Mouse (Mus musculus): ENCODE results near the gene Ide. TPM values are rescaled to one million over a fixed set of nuclear protein-coding genes. Genes with fewer than 3 reads are reported as not detected.
A peak's percentile ranks its signal among the peaks of the same experiment; 100 is the strongest.

Gene Ide
- polyA plus RNA-seq, 3 experiments from 2014 or later: 57.4 to 92.1 (median 62.0) TPM

DNA sequence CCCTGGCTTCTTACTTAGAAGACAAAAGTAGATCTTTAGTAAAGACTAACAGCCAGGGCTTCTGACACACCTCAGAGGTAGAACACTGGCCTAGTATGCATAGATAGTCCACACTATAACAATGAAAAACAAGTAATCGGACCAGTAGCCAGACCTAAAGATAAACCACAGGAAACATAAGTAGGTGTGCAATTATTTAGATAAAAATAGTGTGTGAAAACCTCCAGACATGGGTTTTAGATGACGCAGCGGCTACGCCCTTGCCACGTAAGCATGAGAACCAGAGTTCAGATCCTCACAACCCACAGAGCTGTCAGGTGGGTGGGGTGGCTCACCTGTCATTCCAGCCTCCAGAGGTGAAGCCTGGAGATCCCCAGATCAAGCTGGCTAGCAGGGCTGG lies 4.3 kb downstream of the Ide start:
- peak; percentile 73 for ATAC-seq

DNA sequence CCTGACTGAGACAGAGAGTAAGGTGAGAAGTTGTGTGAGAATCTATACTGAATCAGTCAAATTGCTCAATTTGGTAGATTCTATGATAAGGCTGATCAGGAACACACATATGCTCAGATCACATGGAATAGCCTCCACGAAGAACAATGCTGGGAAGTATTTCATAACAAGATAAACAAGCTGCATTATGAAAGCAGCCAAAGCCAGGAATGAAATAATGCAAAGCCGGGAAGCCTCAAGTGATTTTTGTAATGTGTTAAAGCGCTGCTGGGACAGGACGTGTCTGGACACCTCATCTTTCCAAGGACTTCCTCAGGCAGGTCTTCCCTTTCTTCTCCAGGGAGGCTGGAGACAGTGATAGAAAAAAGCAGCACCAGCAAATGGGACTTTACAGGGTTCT lies 4.9 kb downstream of the Ide start:
- no peak for ATAC-seq

DNA sequence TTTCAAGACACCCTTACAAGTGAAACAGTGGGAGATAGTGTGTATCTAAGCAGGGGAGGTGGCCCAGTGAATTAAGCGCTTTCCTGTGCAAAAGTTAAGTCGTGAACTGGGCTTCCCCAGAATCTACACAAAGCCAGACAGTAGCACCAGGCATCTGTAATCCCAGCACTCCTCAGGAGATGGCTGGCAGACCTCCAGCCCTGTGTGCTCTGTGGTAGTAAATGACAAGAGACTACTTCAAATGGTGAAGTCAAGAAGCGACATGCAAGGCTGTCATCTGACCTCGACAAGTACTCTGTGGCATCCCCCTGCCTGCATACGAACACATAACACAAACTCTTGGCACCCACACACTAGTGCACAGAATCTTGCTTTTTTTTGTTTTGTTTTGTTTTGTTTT lies 10.4 kb downstream of the Ide start:
- ATAC-seq: no peak

GRCm38 (mm10) chr19:37323566-37323965 lies 14.1 kb downstream of the Ide start:
- no peak for ATAC-seq

DNA sequence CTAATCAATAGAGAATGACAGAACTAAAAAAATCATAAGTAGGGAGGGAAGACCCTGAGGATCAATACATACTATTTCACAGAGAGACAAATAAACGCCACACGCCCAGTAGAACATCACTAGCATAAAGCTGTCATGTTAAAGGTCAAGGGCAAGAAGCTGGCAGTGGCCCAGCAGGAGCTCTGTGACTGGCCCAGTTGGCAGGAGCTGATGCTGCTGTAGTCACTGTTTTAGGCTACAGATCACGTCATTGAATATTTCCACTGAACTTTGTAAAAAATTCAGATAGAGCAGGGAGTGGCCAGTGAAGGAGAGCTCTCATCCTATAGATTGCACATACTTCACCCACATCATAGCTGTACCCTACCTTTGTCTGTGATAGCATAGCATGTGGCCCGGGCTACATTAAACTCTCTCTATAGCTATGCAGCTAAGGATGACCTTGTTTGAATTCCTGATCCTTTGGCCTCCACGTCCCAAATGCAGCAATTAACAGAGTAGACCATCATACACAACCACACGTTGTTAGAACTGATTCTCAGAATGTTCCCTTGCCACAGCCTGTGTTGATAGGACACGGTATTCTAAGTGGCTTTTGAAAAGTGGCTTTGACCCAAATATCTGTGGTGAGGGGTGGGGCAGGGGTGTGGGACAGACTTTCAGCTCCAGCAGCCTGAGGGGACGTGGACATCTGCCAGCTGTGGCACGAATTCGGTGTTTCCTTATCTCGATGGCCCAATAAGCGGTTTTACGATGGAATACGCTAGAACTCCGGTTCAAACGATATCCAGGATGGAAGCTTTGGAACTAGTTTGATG lies 16.6 kb downstream of the Ide start:
- ATAC-seq: no peak

GRCm38 (mm10) chr19:37317359-37317758 lies 20.3 kb downstream of the Ide start:
- ATAC-seq: no peak

DNA sequence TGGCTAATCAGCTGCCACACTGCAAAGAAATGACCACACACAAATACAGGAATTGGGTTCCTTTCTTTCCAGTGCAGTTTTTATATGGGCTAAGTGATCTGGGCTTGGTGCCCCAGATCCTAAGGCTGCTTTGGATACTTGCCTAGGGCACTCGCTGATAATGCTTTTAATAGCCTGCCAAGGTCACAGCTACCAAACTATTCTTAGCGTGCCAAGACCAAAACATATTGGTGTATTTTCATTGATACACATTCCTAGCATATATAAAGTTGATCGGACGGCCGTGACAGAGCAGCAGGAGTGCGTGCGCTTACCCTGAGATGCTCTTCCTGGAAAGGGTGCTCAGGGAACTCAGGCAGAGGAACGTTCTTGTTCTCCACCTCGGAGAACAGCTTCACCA lies 22.6 kb downstream of the Ide start:
- no peak for ATAC-seq

DNA sequence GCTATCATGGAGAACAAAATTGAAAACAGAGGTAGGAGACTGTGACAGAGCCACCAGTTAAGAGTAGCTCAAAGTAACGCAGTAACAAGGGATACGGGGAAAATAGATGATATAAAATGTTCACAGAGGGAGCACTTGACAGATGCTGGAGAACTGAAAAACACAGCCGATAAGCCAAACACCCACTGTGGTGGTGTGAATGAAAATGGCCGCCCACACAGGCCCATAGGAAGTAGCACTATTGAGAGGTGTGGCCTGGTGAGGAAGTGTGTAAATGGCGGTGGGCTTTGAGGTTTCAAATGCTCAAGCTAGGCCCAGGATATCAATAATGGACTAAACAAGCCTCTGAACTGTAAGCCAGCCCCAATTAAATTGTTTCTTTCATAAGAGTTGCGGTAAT lies 26.2 kb downstream of the Ide start:
- no peak for ATAC-seq

GRCm38 (mm10) chr19:37310133-37310532 lies 27.5 kb downstream of the Ide start:
- ATAC-seq: no peak

- no peak for ATAC-seq
Measured at GRCm38 (mm10) chr19:37308941-37309340, 28.7 kb downstream of the Ide start.

DNA sequence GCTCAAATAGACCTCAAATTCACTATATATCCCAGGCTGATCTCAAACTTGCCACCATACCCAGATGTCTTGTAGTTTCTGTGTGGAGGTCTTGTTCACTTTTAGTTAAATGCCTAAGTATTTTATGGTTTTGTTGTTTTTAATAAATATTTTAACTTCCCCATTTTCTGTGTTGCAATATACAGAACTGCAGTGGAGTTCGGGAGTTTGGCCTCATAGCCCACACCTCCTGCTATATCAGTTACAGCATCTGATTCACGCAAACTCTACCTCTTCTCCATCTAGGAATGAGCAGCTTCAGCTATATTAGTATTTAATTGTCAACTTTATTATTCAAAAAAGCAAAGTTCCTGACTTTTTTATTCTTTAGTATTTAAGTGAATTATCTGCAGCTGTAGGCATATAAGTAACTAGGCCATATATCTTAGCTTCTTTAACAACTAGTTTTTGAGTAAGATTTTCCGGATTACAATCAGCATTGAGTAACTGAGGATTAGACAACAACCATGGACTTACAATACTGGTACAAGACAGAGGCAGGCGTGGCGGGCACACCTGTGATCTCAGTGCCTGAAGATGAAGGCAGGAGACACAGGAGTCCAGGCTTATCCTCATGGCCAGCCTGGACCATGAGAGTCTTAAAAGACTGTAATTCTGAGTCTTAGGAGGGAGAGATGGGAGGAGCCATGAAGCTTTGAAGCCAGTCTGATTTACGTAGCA lies 29.7 kb downstream of the Ide start:
- ATAC-seq: no peak

DNA sequence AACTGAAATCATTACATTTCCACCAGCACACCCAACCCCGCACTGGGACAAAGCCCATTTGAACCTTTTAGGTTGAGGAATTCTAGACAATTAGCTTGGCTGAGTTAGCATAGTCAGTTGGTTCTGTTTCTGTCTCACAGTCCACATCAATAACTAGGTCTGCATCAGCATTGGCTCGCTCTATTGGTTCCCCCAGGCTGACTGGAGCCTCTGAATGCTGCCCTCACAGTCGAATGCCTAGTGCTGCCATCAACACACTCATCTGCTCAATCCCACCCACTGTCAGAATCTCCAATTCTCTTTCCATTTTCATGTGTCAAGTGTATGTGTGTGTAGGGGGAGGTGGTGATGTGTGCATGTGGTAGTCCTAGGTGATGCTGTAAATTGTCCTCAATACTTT lies 31.5 kb downstream of the Ide start:
- no peak for ATAC-seq

- no peak for ATAC-seq
Measured at GRCm38 (mm10) chr19:37304866-37305265, 32.8 kb downstream of the Ide start.

DNA sequence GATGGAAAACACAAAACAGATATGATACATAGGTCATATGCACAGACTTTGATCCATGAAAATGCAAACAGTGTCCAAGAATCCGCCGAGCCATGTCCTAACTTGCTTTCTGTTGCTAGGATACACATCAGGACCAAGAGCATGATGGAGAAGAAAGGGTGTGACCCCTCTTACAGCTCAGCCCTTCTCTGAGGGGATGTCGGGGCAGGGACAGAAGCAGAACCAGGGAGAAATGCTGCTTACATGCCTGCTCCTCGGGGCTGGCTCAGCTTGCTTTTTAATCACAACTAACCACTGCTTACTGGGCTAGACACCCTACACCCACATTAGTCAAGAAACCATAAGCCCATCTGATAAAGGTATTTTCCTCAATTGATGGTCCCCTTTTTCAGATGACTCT lies 33.6 kb downstream of the Ide start:
- no peak for ATAC-seq

DNA sequence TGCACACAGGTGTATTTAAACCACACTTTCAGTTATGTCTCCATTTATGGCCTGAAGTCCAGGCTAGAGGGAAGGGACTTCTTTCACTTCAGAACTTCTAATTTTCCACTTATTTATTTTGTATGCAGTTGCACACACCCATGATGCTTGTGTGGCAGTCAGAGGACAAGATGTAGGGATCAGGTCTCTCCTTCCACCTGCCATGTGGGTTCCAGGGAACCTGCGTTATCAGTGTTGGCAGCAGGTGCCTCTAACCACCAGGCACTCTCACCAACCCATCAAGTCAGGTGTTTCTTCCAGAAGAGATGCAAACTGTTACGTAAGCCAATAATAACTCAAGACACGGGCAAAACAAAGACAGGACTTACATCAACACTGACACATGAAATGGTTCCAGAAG lies 35.9 kb downstream of the Ide start:
- no peak for ATAC-seq

GRCm38 (mm10) chr19:37291676-37292075 lies 46.0 kb downstream of the Ide start:
- no peak for ATAC-seq

DNA sequence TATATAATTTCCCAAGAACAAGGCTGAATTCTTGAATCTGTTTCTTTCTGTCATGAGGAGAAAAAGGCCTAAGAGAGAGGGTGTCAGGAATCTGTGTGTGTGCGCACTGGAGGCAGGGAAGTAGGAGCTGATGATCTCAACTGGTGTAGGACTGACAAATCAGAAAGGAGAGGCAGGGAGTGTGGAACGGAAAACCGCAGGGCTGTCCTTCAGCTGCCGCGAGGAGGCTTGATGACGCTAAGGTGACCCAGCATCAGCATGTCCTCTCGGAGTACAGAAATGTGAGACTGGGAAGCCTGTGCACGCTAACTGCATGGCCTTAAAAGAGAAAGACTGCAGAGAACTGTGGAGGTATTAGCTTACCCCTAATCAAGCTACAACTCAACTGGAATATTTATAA lies 46.7 kb downstream of the Ide start:
- ATAC-seq: no peak

DNA sequence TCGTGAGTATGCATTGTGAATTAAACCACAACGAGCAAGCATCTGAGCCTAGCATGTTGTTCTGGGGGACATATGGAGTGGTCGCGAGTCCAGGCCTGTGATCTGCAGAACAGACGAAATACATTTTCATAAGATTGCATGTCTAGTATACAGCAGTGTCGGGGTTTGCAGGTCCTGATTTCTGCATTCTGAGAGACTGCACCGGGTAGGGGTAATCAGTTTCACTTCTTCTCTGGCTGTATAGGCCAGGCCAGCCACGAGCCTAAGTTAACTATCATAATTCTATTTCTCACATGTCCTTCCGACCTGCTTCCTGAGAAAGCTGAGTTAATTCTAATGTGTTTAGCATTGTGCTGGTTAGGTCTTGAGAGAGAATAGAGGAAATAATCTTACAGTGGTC lies 52.9 kb downstream of the Ide start:
- ATAC-seq: no peak

DNA sequence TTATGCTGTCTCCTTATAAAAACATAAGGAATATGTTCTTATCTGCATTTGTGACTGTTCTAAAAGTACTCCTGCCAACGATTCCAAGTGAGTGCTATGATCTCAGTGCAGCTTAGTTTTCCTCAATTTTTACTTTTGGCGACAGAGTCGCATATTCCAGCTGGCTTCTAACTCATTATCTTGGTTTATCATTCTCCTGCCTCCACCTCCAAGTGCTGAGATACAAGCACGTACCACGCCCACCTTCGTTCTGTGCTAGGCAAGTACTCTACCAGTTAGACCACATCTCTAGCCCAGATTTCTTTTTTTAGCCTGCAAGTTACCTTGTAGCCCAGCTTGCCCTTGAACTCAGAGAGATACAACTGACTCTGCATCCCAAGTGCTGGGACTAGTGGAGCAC lies 54.5 kb downstream of the Ide start:
- no peak for ATAC-seq

- no peak for ATAC-seq
Measured at GRCm38 (mm10) chr19:37281710-37282109, 55.9 kb downstream of the Ide start.

- no peak for ATAC-seq
Measured at GRCm38 (mm10) chr19:37279194-37279593, 58.5 kb downstream of the Ide start.

DNA sequence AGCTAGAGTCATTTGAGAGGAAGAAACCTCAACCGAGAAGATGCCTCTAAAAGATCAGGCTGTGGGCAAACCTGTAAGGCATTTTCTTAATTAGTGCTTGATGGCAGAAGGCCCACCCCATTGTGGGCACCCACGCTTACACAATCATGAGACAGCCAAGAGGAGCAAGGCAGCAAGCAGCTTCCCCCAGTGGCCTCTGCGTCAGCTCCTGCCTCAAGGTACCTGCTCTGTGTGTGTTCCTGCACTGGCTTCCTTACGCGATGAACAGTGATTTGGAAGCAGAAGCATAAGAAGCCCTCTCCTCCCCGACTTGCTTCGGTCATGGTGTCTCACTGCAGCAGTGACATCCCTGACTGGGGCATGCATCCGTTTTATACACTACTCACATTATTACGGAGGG lies 62.1 kb downstream of the Ide start:
- ATAC-seq: no peak

DNA sequence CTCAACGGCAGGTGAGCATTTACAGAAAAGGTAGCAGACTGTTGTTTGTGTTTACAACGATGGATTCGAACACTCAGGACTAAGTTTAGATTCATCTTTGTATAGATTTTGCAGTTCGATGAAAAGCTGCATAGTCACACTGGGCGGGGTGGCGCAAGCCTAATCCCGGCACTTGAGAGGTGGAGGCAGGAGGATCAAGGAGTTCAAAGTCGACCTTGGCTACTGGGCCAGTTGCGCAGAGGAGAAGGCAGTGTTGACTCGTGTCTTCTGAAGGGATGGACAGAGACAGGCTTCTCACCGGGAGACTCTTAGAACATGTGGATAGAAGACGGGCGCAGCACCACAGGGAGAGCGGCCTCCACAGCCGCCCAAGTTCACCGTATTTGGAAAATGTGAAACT lies 68.5 kb downstream of the Ide start:
- ATAC-seq: no peak

DNA sequence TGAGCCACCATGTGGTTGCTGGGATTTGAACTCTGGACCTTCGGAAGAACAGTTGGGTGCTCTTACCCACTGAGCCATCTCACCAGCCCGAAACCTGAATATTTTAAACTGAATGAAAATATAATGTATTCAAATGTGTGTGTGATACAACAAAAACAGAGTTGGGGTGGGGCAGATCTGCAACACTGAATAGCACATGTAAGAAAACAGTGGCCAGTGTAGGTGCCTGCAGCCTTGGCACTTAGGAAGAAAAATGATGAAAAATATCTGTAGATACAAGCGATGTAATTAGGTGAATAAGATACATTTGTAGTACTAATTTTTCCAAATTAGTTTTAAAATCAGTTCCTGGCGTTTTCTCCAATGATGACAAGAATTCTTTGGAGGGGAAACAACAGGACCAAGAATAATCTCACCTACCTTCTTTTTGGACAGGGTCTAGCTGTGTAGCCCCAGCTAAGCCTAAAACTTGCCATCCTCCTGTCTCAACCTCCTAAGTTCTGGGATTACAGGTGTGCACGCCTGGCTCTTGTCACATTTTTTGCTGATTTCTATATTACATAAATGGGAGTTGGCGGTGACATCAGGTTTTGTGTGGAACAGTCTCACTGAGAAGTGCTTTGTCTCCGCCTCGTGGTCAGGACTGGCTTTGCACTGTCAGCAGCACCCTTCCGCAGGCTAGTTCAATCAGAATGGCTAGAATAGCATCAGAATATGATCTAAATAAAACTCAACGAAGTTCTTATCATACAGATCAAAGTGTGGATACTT lies 72.1 kb downstream of the Ide start:
- ATAC-seq: peak; percentile 60
